Comparison of ENCODE assay signal across 8 mouse cellular contexts in the genomic region with DNA sequence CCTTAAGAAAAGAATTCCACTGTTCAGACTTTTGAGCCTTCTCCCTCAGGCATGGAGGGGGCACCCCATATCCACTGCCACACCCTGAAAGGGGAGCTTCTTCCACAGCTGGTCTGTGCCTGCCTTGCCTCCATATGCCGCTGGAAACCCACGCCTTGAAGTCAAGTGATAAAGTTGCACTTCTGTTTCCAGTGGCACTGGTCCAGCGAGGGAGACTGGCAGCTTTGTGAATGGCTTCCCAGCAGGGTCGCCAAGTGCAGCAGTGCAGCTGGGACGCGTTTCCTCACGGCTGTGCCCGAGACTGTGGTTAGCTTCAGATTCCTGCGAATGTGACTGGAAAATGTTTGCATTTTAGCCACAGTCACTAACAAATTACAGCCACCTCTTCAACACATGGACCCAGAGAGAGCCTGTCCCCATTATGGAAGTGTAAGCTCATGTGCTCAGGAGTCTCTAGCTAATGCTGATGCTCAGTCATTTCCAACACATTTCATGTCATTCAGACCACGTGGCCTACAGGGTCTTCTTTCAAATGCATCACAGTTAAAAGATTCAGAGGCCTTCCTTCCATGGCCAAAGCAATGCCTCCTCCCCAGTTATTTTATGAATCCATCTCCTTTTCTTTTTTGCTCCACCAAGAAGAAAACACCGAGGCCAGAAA.
DNase-seq lines count a peak whose midpoint lies in the region; ATAC-seq lines count a peak whose summit lies in the region.

No protein-coding gene starts in this region.

- no peak for ATAC-seq in hindbrain, embryonic 12.5 days (ENCODE audit: low FRiP score)
- no peak for ATAC-seq in embryonic facial prominence, embryonic 11.5 days (replicated peaks; ENCODE audit: insufficient number of reproducible peaks, low FRiP score, low TSS enrichment, low read depth)
- ATAC-seq in limb, embryonic 12.5 days (ENCODE audit: insufficient number of reproducible peaks, insufficient read depth, low FRiP score, low TSS enrichment, low read depth), result no peak
- ATAC-seq in megakaryocyte-erythroid progenitor cell, adult 5-6 weeks (replicated peaks; ENCODE audit: low FRiP score, low TSS enrichment, poor library complexity, severe bottlenecking), result no peak

- H3K4me2 ChIP-seq in hindbrain, embryonic 12.5 days (replicated peaks), result no peak overlapping the region
- H3K4me2 ChIP-seq in embryonic facial prominence, embryonic 11.5 days (ENCODE audit: low read depth, low read length), result no peak overlapping the region
- peak overlapping the region; percentile 13; the same call in 1 of the 2 replicates for H3K4me2 ChIP-seq in limb, embryonic 12.5 days

- no peak overlapping the region for H3K4me3 ChIP-seq in hindbrain, embryonic 10.5 days
- H3K4me3 ChIP-seq in hindbrain, embryonic 12.5 days, result no peak overlapping the region
- no peak overlapping the region for H3K4me3 ChIP-seq in embryonic facial prominence, embryonic 11.5 days (ENCODE audit: low read depth, low read length)
- no peak overlapping the region for H3K4me3 ChIP-seq in limb, embryonic 12.5 days (replicated peaks)

- intact Hi-C loops in heart, postnatal 14 days (cut with DNase I), result no loop called here

- no peak overlapping the region for H3K9ac ChIP-seq in hindbrain, embryonic 12.5 days
- no peak overlapping the region for H3K9ac ChIP-seq in embryonic facial prominence, embryonic 11.5 days (replicated peaks; ENCODE audit: low read length)
- no peak overlapping the region for H3K9ac ChIP-seq in limb, embryonic 12.5 days (replicated peaks)

- no peaks in the 10 kb centered on the region for H3K36me3 ChIP-seq in hindbrain, embryonic 10.5 days
- no peaks in the 10 kb centered on the region for H3K36me3 ChIP-seq in hindbrain, embryonic 12.5 days
- H3K36me3 ChIP-seq in embryonic facial prominence, embryonic 11.5 days (replicated peaks; ENCODE audit: control insufficient read depth, insufficient read depth, low read depth, low read length), result no peaks in the 10 kb centered on the region
- no peaks in the 10 kb centered on the region for H3K36me3 ChIP-seq in limb, embryonic 12.5 days

- 0 out of 2 replicates have a peak, but pooled peaks cover 4% of the 10 kb centered on the region for H3K4me1 ChIP-seq in hindbrain, embryonic 10.5 days (replicated peaks)
- H3K4me1 ChIP-seq in hindbrain, embryonic 12.5 days, result 0 out of 2 replicates have a peak, but pooled peaks cover 4% of the 10 kb centered on the region
- no peaks in the 10 kb centered on the region for H3K4me1 ChIP-seq in embryonic facial prominence, embryonic 11.5 days (ENCODE audit: control insufficient read depth, insufficient read depth, low read length)
- peaks cover 18% of the 10 kb centered on the region for H3K4me1 ChIP-seq in limb, embryonic 12.5 days (replicated peaks)

- no peaks in the 10 kb centered on the region for H3K9me3 ChIP-seq in hindbrain, embryonic 10.5 days
- H3K9me3 ChIP-seq in hindbrain, embryonic 12.5 days (replicated peaks), result no peaks in the 10 kb centered on the region
- no peaks in the 10 kb centered on the region for H3K9me3 ChIP-seq in embryonic facial prominence, embryonic 11.5 days (replicated peaks; ENCODE audit: control insufficient read depth, low read length)
- no peaks in the 10 kb centered on the region for H3K9me3 ChIP-seq in limb, embryonic 12.5 days

- WGBS in hindbrain, embryonic 10.5 days, result 60% methylated on average over 11 of the region's 11 CpGs
- WGBS in hindbrain, embryonic 12.5 days, result 58% methylated on average over 11 of the region's 11 CpGs
- WGBS in embryonic facial prominence, embryonic 11.5 days, result 45% methylated on average over 11 of the region's 11 CpGs
- WGBS in limb, embryonic 12.5 days, result 27% methylated on average over 11 of the region's 11 CpGs

- no peak overlapping the region for H3K27ac ChIP-seq in hindbrain, embryonic 10.5 days
- H3K27ac ChIP-seq in hindbrain, embryonic 12.5 days, result no peak overlapping the region
- H3K27ac ChIP-seq in embryonic facial prominence, embryonic 11.5 days (replicated peaks; ENCODE audit: low read depth, low read length), result no peak overlapping the region
- peak overlapping the region; percentile 85 for H3K27ac ChIP-seq in limb, embryonic 12.5 days

- no peaks in the 10 kb centered on the region for H3K27me3 ChIP-seq in hindbrain, embryonic 10.5 days (ENCODE audit: insufficient read depth, poor library complexity, severe bottlenecking)
- H3K27me3 ChIP-seq in hindbrain, embryonic 12.5 days, result no peaks in the 10 kb centered on the region
- H3K27me3 ChIP-seq in embryonic facial prominence, embryonic 11.5 days (ENCODE audit: control insufficient read depth, insufficient read depth, low read length), result no peaks in the 10 kb centered on the region
- H3K27me3 ChIP-seq in limb, embryonic 12.5 days, result no peaks in the 10 kb centered on the region

- DNase-seq in hindbrain, embryonic 10.5 days (ENCODE audit: low spot score), result peak; percentile 31
- DNase-seq in embryonic facial prominence, embryonic 11.5 days (ENCODE audit: low spot score), result peak; percentile 27
- peak; percentile 27 to 54 for DNase-seq in heart, postnatal 14 days
- peak; percentile 48 for DNase-seq in right cerebral cortex, postnatal 14 days
- no peak for DNase-seq in adrenal gland, adult 2 months
